Comparison of ENCODE assay signal across 8 mouse cellular contexts in genomic region chr4:152325574-152326411, GRCm38 (mm10). TPM values are rescaled to one million over a fixed set of nuclear protein-coding genes. Genes with fewer than 3 reads are reported as not detected.
DNase-seq lines count a peak whose midpoint lies in the region; ATAC-seq and TF ChIP-seq lines count a peak whose summit lies in the region.

Gene Rpl22 (plus strand): TSS chr4:152325742.

- in situ Hi-C loops in Patski (cut with MboI; ENCODE audit: low pct_unique_long_range_greater_than_20kb), result loop anchor here (5.0 kb wide), 2 partner anchors 62 to 112 kb away; no protein-coding TSS in a partner anchor

- peak; percentile 82 for DNase-seq in Patski (ENCODE audit: low read depth, low spot score)
- peak; percentile 92 to 93 for DNase-seq in cerebellum, postnatal 14 days
- peak; percentile 91 to 93 for DNase-seq in frontal cortex, postnatal 14 days (ENCODE audit: low spot score in 2 of 2)
- DNase-seq in layer of hippocampus, postnatal 25 days (ENCODE audit: extremely low spot score in 1 of 2, low spot score in 1 of 2), result peak; percentile 75 to 79
- peak; percentile 97 for DNase-seq in lung, postnatal 25 days (ENCODE audit: low spot score)
- DNase-seq in retina, embryonic 14.5 days (ENCODE audit: low spot score), result peak; percentile 97
- peak; percentile 91 for DNase-seq in thymus, postnatal 4 days

- no peaks in the 10 kb centered on the region for H3K27me3 ChIP-seq in Patski
- 0 out of 2 replicates have a peak, but pooled peaks cover 12% of the 10 kb centered on the region for H3K27me3 ChIP-seq in hindbrain, embryonic 13.5 days

- no peak for TF ChIP-seq CTCF in Patski (IDR thresholded peaks at IDR 0.05)

- H3K27ac ChIP-seq in hindbrain, embryonic 13.5 days, result peak within 1 kb of the TSS; percentile 76

- peak within 1 kb of the TSS; percentile 88 for H3K4me2 ChIP-seq in hindbrain, embryonic 13.5 days

- H3K36me3 ChIP-seq in hindbrain, embryonic 13.5 days, result peaks cover 23% of the 10 kb centered on the region

- CTCF ChIA-PET in Patski (lab: Charles Lee), result interaction anchor here (1.6 to 2.4 kb wide), 2 partner anchors 39 to 106 kb away, joined by 4 to 14 read pairs; no protein-coding TSS in a partner anchor

- peak within 1 kb of the TSS; percentile 95 for H3K4me3 ChIP-seq in hindbrain, embryonic 13.5 days

- H3K9me3 ChIP-seq in hindbrain, embryonic 13.5 days, result no peaks in the 10 kb centered on the region

- under 1% methylated on average over 70 of the region's 70 CpGs for WGBS in hindbrain, embryonic 13.5 days

- POLR2A ChIA-PET in Patski (lab: Charles Lee), result interaction anchor here (0.7 to 1.3 kb wide), 2 partner anchors 21 to 82 kb away, joined by 3 read pairs; no protein-coding TSS in a partner anchor

- H3K4me1 ChIP-seq in hindbrain, embryonic 13.5 days (replicated peaks), result peaks cover 22% of the 10 kb centered on the region

- peak within 1 kb of the TSS; percentile 98 for H3K9ac ChIP-seq in hindbrain, embryonic 13.5 days

- ATAC-seq in Patski, result peak; percentile 87
- peak; percentile 95 for ATAC-seq in hindbrain, embryonic 13.5 days (ENCODE audit: low FRiP score)

RNA-seq across cellular contexts. Expression of gene Rpl22, which starts in this region (rescaled TPM):
- polyA plus RNA-seq in Patski (2021), result 562 TPM
- 205 and 218 TPM in 2 replicates for polyA plus RNA-seq in hindbrain, embryonic 13.5 days (2015; fragmentation: Nextera tagmentation; extraction: Ambion mirVana)
- 100 to 1,000 TPM; 200 to 205 TPM for total RNA-seq in layer of hippocampus, postnatal 25 days (2021)

Comparison
In these comparisons a context has a peak if more than half of its experiments do, and no peak if none do; other contexts are left out.
1. Peak in every context shown above with its lines: DNase-seq, ATAC-seq, H3K4me3 ChIP-seq and H3K27ac ChIP-seq.